Mouse (Mus musculus): ENCODE results near the gene Gsto1.
"Not testable (repeated sequence)": the region's sequence is repeated elsewhere in the genome, so short reads cannot be mapped to it uniquely, and the experiment has no call there.

Gene Gsto1

DNA sequence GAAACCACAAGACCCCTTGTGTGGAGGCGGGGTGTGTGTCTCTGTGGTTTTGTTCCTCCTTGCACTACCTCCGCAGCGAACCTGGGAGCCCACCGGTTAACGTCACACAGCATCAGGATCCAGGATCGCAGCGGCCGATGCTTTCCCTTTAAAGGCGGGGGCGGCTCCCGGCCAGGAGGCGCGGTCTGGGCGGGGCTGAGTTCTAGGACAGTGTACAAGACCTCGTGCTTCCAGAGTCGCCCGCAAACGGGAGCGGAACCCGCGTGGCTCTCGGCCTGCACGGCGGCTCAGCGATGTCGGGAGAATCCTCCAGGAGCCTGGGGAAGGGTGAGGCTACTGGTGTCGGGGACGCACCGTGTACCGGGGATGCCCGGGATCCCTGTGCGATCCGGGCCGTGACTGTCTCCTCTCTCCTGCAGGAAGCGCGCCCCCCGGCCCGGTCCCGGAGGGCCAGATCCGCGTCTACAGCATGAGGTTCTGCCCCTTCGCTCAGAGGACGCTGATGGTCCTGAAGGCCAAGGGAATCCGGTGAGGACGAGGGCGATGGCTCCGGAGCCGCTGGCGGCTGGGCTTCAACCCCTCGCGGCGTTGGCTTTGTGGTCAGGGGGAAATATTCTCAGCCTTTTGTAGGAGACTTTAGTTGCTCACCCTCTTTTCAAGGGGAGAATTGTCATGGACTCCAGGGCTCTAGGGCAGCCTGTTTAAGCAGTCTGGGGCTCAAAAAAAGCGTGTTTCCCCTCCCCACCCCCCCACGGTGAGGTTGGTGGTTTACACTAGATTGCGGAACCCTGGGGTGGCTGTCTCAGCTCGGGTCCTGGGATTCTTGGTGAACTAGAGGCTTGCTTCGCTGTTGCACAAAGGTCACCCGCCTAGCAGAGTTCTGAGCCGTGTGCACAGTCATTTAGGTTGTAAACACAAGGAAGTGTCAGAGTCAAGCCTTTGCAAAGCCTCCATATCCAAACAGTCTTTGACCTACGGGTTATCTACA is at the start of gene Gsto1:
Gene Gsto1, plus strand, starts transcription at position 175 of the 988 bp plus-strand sequence.
- peak; percentile 91 to 93 for DNase-seq

DNA sequence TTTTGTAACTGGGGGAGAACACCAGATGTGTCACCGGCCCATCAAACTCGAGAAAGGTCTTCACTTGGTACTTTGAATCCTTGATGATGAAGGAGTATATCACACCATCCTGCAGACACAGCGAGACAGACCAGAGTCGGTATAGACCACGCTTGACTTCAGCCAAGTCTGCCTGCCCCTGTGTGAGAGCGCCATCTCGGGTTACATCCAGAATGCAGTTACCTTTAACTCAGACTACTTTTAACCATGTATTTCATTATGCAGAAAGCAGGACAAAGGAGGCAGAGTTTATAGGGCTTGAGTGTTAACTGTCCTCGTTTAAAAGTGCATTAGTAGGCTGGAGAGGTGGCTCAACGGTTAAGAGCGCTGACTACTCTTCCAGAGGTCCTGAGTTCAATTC is 42.7 kb upstream of the Gsto1 start:
- DNase-seq, result no peak

GRCm38 (mm10) chr19:47814721-47815120 is 40.0 kb upstream of the Gsto1 start:
- no peak for DNase-seq

- no peak for DNase-seq
Measured at GRCm38 (mm10) chr19:47817692-47818091, 37.1 kb upstream of the Gsto1 start.

- peak; percentile 85 to 86 for DNase-seq
Measured at GRCm38 (mm10) chr19:47820832-47821493, 33.8 kb upstream of the Gsto1 start.

DNA sequence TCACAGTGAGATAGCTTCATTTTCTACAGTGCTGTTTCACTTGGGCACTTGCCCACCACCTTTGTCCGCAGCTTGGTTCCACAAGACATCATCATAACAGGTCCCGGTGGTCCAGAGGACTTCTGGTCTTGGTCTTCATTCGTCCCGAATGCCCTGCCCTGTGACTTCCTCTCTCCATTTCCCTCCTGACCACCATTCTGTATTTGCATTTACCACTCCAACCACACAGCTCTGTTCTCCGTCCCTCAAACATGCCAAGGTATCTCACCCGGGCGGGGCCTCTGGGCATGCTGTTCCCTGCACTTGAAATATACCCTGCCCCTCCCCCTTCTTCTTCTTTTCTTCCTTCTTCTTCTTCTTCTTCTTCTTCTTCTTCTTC is 33.3 kb upstream of the Gsto1 start:
- peak in 1 of 2 experiments; percentile 25 for DNase-seq

GRCm38 (mm10) chr19:47822143-47822796 is 32.5 kb upstream of the Gsto1 start:
- DNase-seq, result peak; percentile 22 to 31

- DNase-seq, result no peak
Measured at GRCm38 (mm10) chr19:47824026-47824425, 30.7 kb upstream of the Gsto1 start.

GRCm38 (mm10) chr19:47829913-47830450 is 24.8 kb upstream of the Gsto1 start:
- DNase-seq, result no peak

DNA sequence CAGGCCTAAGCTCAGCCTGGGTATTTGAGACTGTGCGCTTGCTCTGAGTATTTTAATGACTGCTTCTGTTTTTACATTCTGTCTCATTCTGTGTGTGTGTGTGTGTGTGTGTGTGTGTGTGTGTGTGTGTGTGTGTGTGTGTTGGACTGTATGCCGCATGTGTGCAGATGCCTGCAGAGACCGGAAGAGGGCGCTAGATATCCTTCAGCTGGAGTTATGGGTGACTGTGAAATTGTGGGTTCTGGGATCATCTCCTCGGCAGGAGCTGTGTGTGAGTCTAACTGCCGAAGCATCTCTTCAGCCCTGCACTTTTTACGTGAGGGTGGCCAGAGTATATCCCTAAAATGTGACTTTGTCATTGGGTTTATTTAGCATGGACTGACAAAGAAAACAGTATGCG is 23.7 kb upstream of the Gsto1 start:
- no peak for DNase-seq

GRCm38 (mm10) chr19:47832316-47832715 is 22.5 kb upstream of the Gsto1 start:
- no peak for DNase-seq

- DNase-seq, result no peak
Measured at GRCm38 (mm10) chr19:47834614-47835013, 20.2 kb upstream of the Gsto1 start.

GRCm38 (mm10) chr19:47835776-47836175 is 19.0 kb upstream of the Gsto1 start:
- DNase-seq, result no peak

DNA sequence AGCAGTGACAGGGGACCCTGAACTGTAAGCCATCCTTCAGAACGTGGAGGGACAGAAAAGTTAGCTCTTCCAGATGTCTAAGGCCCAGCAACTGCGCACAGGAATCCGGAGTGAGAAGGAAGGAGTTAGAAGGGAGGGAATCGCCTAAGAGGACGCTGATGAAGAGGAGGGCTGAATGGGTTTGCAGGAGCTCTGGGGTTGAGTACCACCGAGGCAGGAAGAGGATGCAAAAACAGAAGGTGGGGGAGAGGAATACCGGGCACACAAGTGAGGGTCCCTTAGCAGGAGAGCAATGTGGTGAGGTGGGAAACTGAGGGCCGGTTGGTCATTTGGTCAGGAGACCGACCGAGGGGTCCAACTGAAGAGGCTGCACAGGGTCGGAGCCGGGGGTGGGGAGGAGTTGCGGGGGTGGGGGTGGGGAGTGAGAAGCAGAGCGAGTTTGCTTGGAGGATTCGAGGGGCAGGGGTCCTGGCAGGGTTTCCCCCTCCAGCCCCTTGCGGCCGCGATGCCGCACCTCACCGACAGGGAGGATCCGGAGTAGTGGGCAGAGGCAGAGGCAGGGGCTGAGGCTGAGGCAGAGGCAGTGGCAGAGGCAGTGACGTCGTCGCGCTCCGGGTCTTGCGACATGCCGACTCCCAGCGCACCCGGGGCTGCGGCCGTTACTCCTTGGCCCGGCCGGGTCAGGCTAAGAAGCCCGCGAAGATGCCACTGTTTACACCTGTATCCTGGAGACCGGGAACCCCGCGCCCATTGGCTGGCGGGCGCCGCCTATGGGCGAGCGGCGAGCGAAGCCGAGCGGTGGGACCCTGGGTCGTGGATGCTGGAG is 17.9 kb upstream of the Gsto1 start:
- peak; percentile 79 to 83 for DNase-seq

GRCm38 (mm10) chr19:47837527-47837901 is 17.3 kb upstream of the Gsto1 start:
- DNase-seq, result no peak

GRCm38 (mm10) chr19:47841234-47841633 is 13.5 kb upstream of the Gsto1 start:
- not testable (repeated sequence) for DNase-seq

DNA sequence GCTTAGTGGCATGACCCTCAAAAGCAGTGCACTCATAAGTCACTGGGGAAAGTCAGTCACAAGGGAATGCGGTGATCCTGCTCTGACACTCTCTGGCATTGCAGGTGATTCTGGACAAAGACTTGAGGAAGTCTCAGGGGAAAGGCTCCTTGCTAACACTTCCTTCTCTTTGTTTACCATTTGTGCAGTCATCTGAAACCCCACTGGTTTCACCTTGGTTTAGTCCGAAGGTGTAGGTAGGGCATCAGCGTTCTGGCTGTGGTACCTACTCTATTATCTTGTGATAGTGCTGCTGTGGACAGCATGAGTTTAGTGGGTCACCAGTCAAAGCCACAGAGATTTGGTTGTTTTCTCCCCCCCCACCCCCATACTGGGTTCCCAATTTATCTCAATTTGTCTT is 5.0 kb upstream of the Gsto1 start:
- no peak for DNase-seq

GRCm38 (mm10) chr19:47852131-47852530 is 2.6 kb upstream of the Gsto1 start:
- DNase-seq, result not testable (repeated sequence)

- DNase-seq, result no peak
Measured at GRCm38 (mm10) chr19:47853053-47853452, 1.7 kb upstream of the Gsto1 start.

- DNase-seq, result no peak
Measured at GRCm38 (mm10) chr19:47853951-47854795, 597 bp upstream of the Gsto1 start.

Measured in cerebellum, postnatal 14 days (tissue).